ENCODE assay signal across 12 mouse cellular contexts in genomic region chr10:93280586-93280985, GRCm38 (mm10). TPM values are rescaled to one million over a fixed set of nuclear protein-coding genes. Genes with fewer than 3 reads are reported as not detected.
DNase-seq lines count a peak whose midpoint lies in the region; ATAC-seq and TF ChIP-seq lines count a peak whose summit lies in the region.
"Had no signal": no experiment of that assay in that cellular context is flagged by ENCODE, and none has a peak within 500 bp of the region (broad histone marks: within the 10 kb centered on the region; RNA-seq: fewer than 3 reads in every experiment).

No protein-coding gene starts in this region.

- H3K36me3 ChIP-seq in forebrain, embryonic 13.5 days (ENCODE audit: poor library complexity, severe bottlenecking): no peaks in the 10 kb centered on the region
- H3K36me3 ChIP-seq in forebrain, embryonic 10.5 days (replicated peaks): peaks cover 35% of the 10 kb centered on the region
- H3K36me3 ChIP-seq in kidney, adult 2 months (ENCODE audit: control insufficient read depth, insufficient read depth, low read length): no peaks in the 10 kb centered on the region
- H3K36me3 ChIP-seq: forebrain, embryonic 12.5 days had no signal

- ATAC-seq in forebrain, embryonic 13.5 days: no peak

- TF ChIP-seq POLR2A in kidney, adult 2 months (IDR thresholded peaks at IDR 0.05; ENCODE audit: low read depth, low read length): no peak

- DNase-seq in forebrain, embryonic 10.5 days (ENCODE audit: extremely low spot score, low spot score): no peak
- no peak for DNase-seq in kidney, adult 2 months
- DNase-seq in kidney, adult 8-10 months: no peak
- peak; percentile 69 to 73 for DNase-seq in left cerebral cortex, postnatal 36 days (ENCODE audit: low spot score in 2 of 2)
- no peak for DNase-seq in adipocyte (ENCODE audit: low spot score)
- no peak for DNase-seq in natural killer cell, adult 2 months (ENCODE audit: low spot score in 2 of 2)
- DNase-seq: gastrocnemius, postnatal 36 days; lung, postnatal 10 days had no signal

- H3K27me3 ChIP-seq in forebrain, embryonic 13.5 days: peaks cover 13% of the 10 kb centered on the region
- H3K27me3 ChIP-seq in forebrain, embryonic 10.5 days (ENCODE audit: poor library complexity, severe bottlenecking): peaks cover 7% of the 10 kb centered on the region; the same call in 1 of the 2 replicates
- no peaks in the 10 kb centered on the region for H3K27me3 ChIP-seq in kidney, adult 2 months (replicated peaks; ENCODE audit: control insufficient read depth, insufficient read depth, low read length)

- no peak overlapping the region for H3K9ac ChIP-seq in forebrain, embryonic 13.5 days
- H3K9ac ChIP-seq: forebrain, embryonic 12.5 days had no signal

- no peak overlapping the region for H3K4me2 ChIP-seq in forebrain, embryonic 13.5 days
- H3K4me2 ChIP-seq: forebrain, embryonic 12.5 days; midbrain, embryonic 11.5 days had no signal

- peaks cover 52% of the 10 kb centered on the region for H3K4me1 ChIP-seq in forebrain, embryonic 13.5 days
- peaks cover 38% of the 10 kb centered on the region for H3K4me1 ChIP-seq in forebrain, embryonic 10.5 days
- H3K4me1 ChIP-seq in kidney, adult 2 months (ENCODE audit: control insufficient read depth, insufficient read depth, low read length): peaks cover 4% of the 10 kb centered on the region
- H3K4me1 ChIP-seq in brown adipose tissue, adult 24 weeks (ENCODE audit: control insufficient read depth, insufficient read depth, insufficient read length, low read length): peaks cover 44% of the 10 kb centered on the region

- no peaks in the 10 kb centered on the region for H3K9me3 ChIP-seq in forebrain, embryonic 13.5 days (replicated peaks)
- no peaks in the 10 kb centered on the region for H3K9me3 ChIP-seq in forebrain, embryonic 10.5 days
- H3K9me3 ChIP-seq: forebrain, embryonic 12.5 days had no signal

- 76% methylated on average over 12 of the region's 12 CpGs for WGBS in forebrain, embryonic 13.5 days
- 88% methylated on average over 12 of the region's 12 CpGs for WGBS in forebrain, embryonic 10.5 days
- 45% methylated on average over 12 of the region's 12 CpGs for WGBS in kidney, adult 2 months

- 0 out of 2 replicates have a peak overlapping the region, but pooled peaks have one; percentile 7 for H3K27ac ChIP-seq in forebrain, embryonic 13.5 days
- no peak overlapping the region for H3K27ac ChIP-seq in forebrain, embryonic 10.5 days
- peak overlapping the region; percentile 58 for H3K27ac ChIP-seq in kidney, adult 2 months (ENCODE audit: insufficient read depth, low read depth, low read length)
- peak overlapping the region; percentile 38; the same call in 1 of the 2 replicates for H3K27ac ChIP-seq in brown adipose tissue, adult 24 weeks (replicated peaks; ENCODE audit: low read depth, low read length)
- H3K27ac ChIP-seq: forebrain, embryonic 12.5 days had no signal

- H3K4me3 ChIP-seq in forebrain, embryonic 13.5 days: no peak overlapping the region
- H3K4me3 ChIP-seq in forebrain, embryonic 10.5 days: no peak overlapping the region
- H3K4me3 ChIP-seq in kidney, adult 2 months (ENCODE audit: insufficient read depth, low read depth, low read length): no peak overlapping the region
- no peak overlapping the region for H3K4me3 ChIP-seq in brown adipose tissue, adult 24 weeks (ENCODE audit: insufficient read depth, low read depth, low read length)
- H3K4me3 ChIP-seq: forebrain, embryonic 12.5 days had no signal

- TF ChIP-seq CTCF in kidney, adult 2 months (conservative IDR thresholded peaks at IDR 0.05; ENCODE audit: insufficient read depth, insufficient read length, low read depth, low read length): no peak

- intact Hi-C loops in left cerebral cortex, postnatal 36 days (cut with DNase I): no loop called here

RNA-seq across cellular contexts. Expression of gene Elk3, which starts 30.3 kb away (rescaled TPM):
- polyA plus RNA-seq in forebrain, embryonic 13.5 days (2015; fragmentation: Nextera tagmentation; extraction: Ambion mirVana): 7.2 and 8.2 TPM in 2 replicates
- 13.1 and 14.5 TPM in 2 replicates for polyA plus RNA-seq in forebrain, embryonic 10.5 days (2016; fragmentation: Nextera tagmentation; extraction: Ambion mirVana)
- polyA plus RNA-seq in kidney, adult 2 months (2012; rRNA removed): 27.5 and 28.1 TPM in 2 replicates
- 8.0 and 14.4 TPM in 2 replicates for polyA plus RNA-seq in brown adipose tissue, adult 24 weeks (2012; ENCODE audit: insufficient read depth, insufficient read length, missing spikeins)
- total RNA-seq in left cerebral cortex, postnatal 36 days (2021): 10 to 100 TPM in 1 of 2 experiments, 1 to 10 TPM in 1; 9.4 to 11.4 TPM

Comparison
In these comparisons a context has a peak if more than half of its experiments do, and no peak if none do; other contexts are left out.
1. DNase-seq: peak in left cerebral cortex, postnatal 36 days (2 of 2); none in forebrain, embryonic 10.5 days (single experiment), kidney, adult 2 months (single experiment), kidney, adult 8-10 months (0 of 2), adipocyte (single experiment) and natural killer cell, adult 2 months (0 of 2).